Mouse (Mus musculus) limb, embryonic 11.5 days (tissue): ENCODE results near the gene Abcf2. TPM values are rescaled to one million over a fixed set of nuclear protein-coding genes. Genes with fewer than 3 reads are reported as not detected.

Experiments used
- ATAC-seq: fragments of 200-750 bp; cut with Nextera tagmentation; 2 replicates; pipeline ENCODE4 v1.8.0; 2017; ENCODE audit warnings: low read depth; ENCODE audit not compliant: insufficient number of reproducible peaks, low FRiP score, low TSS enrichment
- DNase-seq: peaks from one replicate; pipeline ENCODE4 v3.0.0-alpha.2; 2015; ENCODE audit warnings: low spot score
- H3K27ac ChIP-seq: fragments of 300-500 bp; sonication (generic); replicated peaks from 2 replicates; pipeline ENCODE4 v1.5.1; 2014; ENCODE audit warnings: low read depth, mild to moderate bottlenecking, low read length
- H3K27me3 ChIP-seq: fragments of 300-500 bp; sonication (generic); 2 replicates; pipeline ENCODE4 v1.6.1; 2014; ENCODE audit warnings: mild to moderate bottlenecking, low read length, mixed read lengths; ENCODE audit not compliant: control insufficient read depth, insufficient read depth
- H3K36me3 ChIP-seq: fragments of 300-500 bp; sonication (generic); 2 replicates; pipeline ENCODE4 v1.6.1; 2014; ENCODE audit warnings: mild to moderate bottlenecking, low read length, moderate library complexity, mixed read lengths; ENCODE audit not compliant: control insufficient read depth, insufficient read depth
- H3K4me1 ChIP-seq: fragments of 300-500 bp; sonication (generic); 2 replicates; pipeline ENCODE4 v1.6.1; 2014; ENCODE audit warnings: low read length, mixed read lengths; ENCODE audit not compliant: control insufficient read depth, insufficient read depth
- H3K4me2 ChIP-seq: fragments of 300-500 bp; sonication (generic); 2 replicates; pipeline ENCODE4 v1.6.1; 2014; ENCODE audit warnings: low read depth, mild to moderate bottlenecking, moderate library complexity; ENCODE audit not compliant: severe bottlenecking
- H3K4me3 ChIP-seq: fragments of 300-500 bp; sonication (generic); 2 replicates; pipeline ENCODE4 v1.5.1; 2014; ENCODE audit warnings: low read depth, low read length
- H3K9ac ChIP-seq: fragments of 300-500 bp; sonication (generic); 2 replicates; pipeline ENCODE4 v1.6.1; 2014; ENCODE audit warnings: mild to moderate bottlenecking, low read length
- H3K9me3 ChIP-seq: fragments of 300-500 bp; sonication (generic); 2 replicates; pipeline ENCODE4 v1.6.1; 2016; ENCODE audit warnings: low read length; ENCODE audit not compliant: control insufficient read depth
- WGBS: fragments of 180-500 bp; shearing (Covaris S2); extraction: QIAGEN DNeasy Blood & Tissue Kit; methylation state at CpG from one replicate; pipeline ENCODE4 v1.1.7; 2014; 5-methylcytosine and 5-hydroxymethylcytosine counted together
- polyA plus RNA-seq: library from polyadenylated mRNA; unstranded; fragments of >200 nt; fragmentation: Nextera tagmentation; extraction: Ambion mirVana; gene quantifications from 2 replicates; pipeline ENCODE4 v1.2.1, GENCODE M21; 2014

Gene Abcf2
- polyA plus RNA-seq, 1 experiment from 2014 or later: 149 TPM

DNA sequence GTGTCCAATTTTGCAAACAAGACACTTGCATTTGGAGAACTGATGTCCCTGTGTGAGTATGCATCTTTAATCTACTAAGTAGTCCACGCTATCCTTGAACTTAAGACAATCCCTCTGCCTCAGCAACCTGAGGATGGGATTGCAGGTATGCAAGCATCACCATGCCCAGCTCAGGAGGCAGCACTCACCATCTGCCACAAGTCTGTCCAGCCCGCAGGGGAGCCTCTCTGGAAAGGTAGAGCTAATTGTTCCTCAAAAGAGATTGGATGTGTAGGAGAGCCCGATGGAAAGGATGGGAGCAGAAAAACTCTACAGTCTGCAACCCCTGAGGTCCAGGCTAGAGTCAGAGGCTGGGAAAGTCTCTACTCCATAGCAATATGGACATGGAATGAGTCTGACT lies 41.7 kb upstream of the Abcf2 start:
- no peak for DNase-seq
- H3K4me1 ChIP-seq: peaks cover 2% of the 10 kb centered on the region; the same call in 1 of the 2 replicates
- no peak for ATAC-seq
- peaks cover 17% of the 10 kb centered on the region for H3K27me3 ChIP-seq
- no peak overlapping the region for H3K4me2 ChIP-seq
- 79% methylated on average over 3 of the region's 3 CpGs for WGBS
- no peaks in the 10 kb centered on the region for H3K9me3 ChIP-seq
- H3K9ac ChIP-seq: no peak overlapping the region
- H3K27ac ChIP-seq: no peak overlapping the region
- no peaks in the 10 kb centered on the region for H3K36me3 ChIP-seq
- no peak overlapping the region for H3K4me3 ChIP-seq

DNA sequence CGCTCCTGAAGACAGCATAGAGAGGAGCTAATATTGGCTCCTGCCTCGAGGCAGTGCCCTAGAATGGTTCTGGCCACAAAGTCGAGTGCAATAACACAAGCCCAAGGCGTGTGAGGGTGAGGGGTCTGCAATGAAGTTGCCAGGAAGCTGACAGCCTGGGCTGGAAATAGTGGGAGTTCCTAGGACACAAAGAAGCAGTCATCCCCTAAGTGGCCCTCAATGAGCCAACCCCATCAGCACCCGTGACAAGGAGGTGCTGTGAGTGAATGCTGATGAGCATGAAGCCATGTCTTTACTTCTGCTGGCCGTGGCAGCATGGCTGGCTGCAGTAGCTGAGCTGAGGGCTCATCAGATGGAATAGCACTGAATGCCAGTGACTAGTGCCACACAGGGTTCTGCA lies 37.8 kb upstream of the Abcf2 start:
- Histone ChIP-seq H3K36me3 (no peaks in the 10 kb centered on the region), H3K9ac (no peak overlapping the region), H3K27ac (no peak overlapping the region), H3K27me3 (no peaks in the 10 kb centered on the region), H3K4me2 (no peak overlapping the region), H3K4me1 (0 out of 2 replicates have a peak, but pooled peaks cover 3% of the 10 kb centered on the region), H3K4me3 (no peak overlapping the region), H3K9me3 (no peaks in the 10 kb centered on the region)
- WGBS: 74% methylated on average over 6 of the region's 6 CpGs
- DNase-seq (no peak), ATAC-seq (no peak)

DNA sequence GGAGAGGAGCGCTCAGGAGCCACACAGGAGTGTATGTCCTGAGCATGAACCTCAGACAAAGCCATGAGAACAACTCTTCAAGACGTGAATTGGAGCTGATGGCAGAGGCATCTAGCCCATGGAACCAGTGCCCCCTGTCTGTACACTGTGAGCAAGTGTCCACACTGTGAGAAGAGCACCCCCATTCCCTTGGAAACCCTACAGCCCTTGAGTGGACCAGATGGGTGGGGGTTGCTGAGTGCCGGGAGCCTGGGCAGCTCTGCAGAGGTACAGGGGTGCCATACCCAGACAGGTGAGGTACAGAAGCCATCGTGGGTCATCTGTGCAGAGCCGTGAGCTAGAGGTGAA lies 35.0 kb upstream of the Abcf2 start:
- DNase-seq (no peak), ATAC-seq (no peak)
- Histone ChIP-seq H3K27ac (no peak overlapping the region), H3K4me2 (no peak overlapping the region), H3K9ac (no peak overlapping the region), H3K4me3 (no peak overlapping the region), H3K9me3 (no peaks in the 10 kb centered on the region), H3K36me3 (no peaks in the 10 kb centered on the region), H3K4me1 (0 out of 2 replicates have a peak, but pooled peaks cover 3% of the 10 kb centered on the region), H3K27me3 (no peaks in the 10 kb centered on the region)
- 86% methylated on average over 5 of the region's 5 CpGs for WGBS

GRCm38 (mm10) chr5:24611366-24612301 lies 34.4 kb upstream of the Abcf2 start:
- ATAC-seq: no peak
- Histone ChIP-seq H3K36me3 (no peaks in the 10 kb centered on the region), H3K4me1 (peaks cover 8% of the 10 kb centered on the region), H3K4me3 (no peak overlapping the region), H3K4me2 (no peak overlapping the region), H3K27me3 (no peaks in the 10 kb centered on the region), H3K27ac (no peak overlapping the region), H3K9ac (no peak overlapping the region), H3K9me3 (no peaks in the 10 kb centered on the region)
- DNase-seq: no peak
- 60% methylated on average over 7 of the region's 7 CpGs for WGBS

DNA sequence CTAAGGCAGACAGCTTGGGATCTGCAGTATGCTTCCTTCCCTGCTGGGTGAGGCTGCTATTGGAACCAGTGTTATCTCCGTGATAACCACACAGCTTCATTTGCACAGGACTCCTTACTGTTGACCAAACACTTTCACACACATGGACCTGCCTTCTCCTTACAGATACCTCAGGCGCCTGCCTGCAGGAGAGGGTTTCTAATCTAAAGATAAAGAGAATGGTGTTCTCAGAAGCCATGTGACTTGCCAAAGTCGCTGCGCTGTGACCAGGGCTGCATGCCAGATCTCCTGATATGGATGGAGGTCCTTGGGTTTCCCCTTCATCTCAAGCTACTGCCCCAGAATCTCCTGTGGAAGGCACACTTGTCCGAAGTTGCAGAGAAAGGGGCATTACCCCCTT lies 32.1 kb upstream of the Abcf2 start:
- Histone ChIP-seq H3K27ac (no peak overlapping the region), H3K4me2 (no peak overlapping the region), H3K36me3 (no peaks in the 10 kb centered on the region), H3K4me1 (peaks cover 24% of the 10 kb centered on the region), H3K9me3 (no peaks in the 10 kb centered on the region), H3K4me3 (no peak overlapping the region), H3K27me3 (no peaks in the 10 kb centered on the region), H3K9ac (no peak overlapping the region)
- 22% methylated on average over 5 of the region's 5 CpGs for WGBS
- DNase-seq (no peak), ATAC-seq (no peak)

- H3K4me1 ChIP-seq: peaks cover 43% of the 10 kb centered on the region
- no peaks in the 10 kb centered on the region for H3K27me3 ChIP-seq
Observed at GRCm38 (mm10) chr5:24605980-24606665, 28.9 kb upstream of the Abcf2 start.

GRCm38 (mm10) chr5:24605321-24605979 lies 28.2 kb upstream of the Abcf2 start:
- H3K4me2 ChIP-seq: peak overlapping the region; percentile 68
- no peaks in the 10 kb centered on the region for H3K36me3 ChIP-seq
- ATAC-seq: no peak
- WGBS: 7% methylated on average over 6 of the region's 6 CpGs
- no peaks in the 10 kb centered on the region for H3K27me3 ChIP-seq
- H3K4me3 ChIP-seq: peak overlapping the region; percentile 47
- H3K4me1 ChIP-seq: peaks cover 50% of the 10 kb centered on the region
- peak overlapping the region; percentile 85 for H3K9ac ChIP-seq
- no peaks in the 10 kb centered on the region for H3K9me3 ChIP-seq
- peak overlapping the region; percentile 96 for H3K27ac ChIP-seq
- no peak for DNase-seq

More at GRCm38 (mm10) chr5:24605980-24606665, 28.9 kb upstream of the Abcf2 start:
- Histone ChIP-seq H3K27ac (peak overlapping the region; percentile 42; the same call in 1 of the 2 replicates), H3K36me3 (no peaks in the 10 kb centered on the region), H3K4me2 (peak overlapping the region; percentile 68), H3K9ac (peak overlapping the region; percentile 85), H3K4me3 (no peak overlapping the region), H3K9me3 (no peaks in the 10 kb centered on the region)
- DNase-seq (no peak), ATAC-seq (no peak)
- WGBS: 23% methylated on average over 14 of the region's 14 CpGs

DNA sequence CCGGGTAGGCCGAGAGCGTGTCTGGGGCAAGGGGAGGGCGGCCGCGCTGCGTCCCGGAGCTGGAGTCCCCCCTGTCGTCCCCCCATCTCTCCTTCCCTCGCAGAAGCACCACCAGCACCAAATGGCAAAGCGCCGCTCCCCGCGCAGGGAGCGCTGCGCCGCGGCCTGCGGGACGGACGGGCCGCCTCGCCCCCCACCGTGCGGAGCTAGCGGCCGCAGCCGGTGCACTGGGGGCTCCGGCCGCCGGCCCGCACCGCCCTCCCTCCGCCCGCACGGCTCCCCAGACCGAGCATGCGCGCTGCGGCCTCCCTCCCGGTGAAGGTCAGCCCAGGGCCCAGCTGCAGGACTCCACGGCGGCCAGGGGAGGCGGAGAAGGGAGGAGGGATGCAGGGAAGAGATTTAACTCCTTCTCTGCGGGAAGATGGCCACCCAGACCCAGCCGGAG lies 27.4 kb upstream of the Abcf2 start:
- peak; percentile 53 for ATAC-seq
- peak overlapping the region; percentile 85 for H3K9ac ChIP-seq
- H3K36me3 ChIP-seq: no peaks in the 10 kb centered on the region
- DNase-seq: peak; percentile 92
- H3K9me3 ChIP-seq: no peaks in the 10 kb centered on the region
- WGBS: under 1% methylated on average over 45 of the region's 46 CpGs
- H3K27ac ChIP-seq: peak overlapping the region; percentile 96
- H3K27me3 ChIP-seq: no peaks in the 10 kb centered on the region
- peak overlapping the region; percentile 68 for H3K4me2 ChIP-seq
- peaks cover 53% of the 10 kb centered on the region for H3K4me1 ChIP-seq
- peak overlapping the region; percentile 47 for H3K4me3 ChIP-seq
